Mouse (Mus musculus) lung, adult 2 months (tissue): ENCODE data around the gene Tent5b. TPM values are rescaled to one million over a fixed set of nuclear protein-coding genes. Genes with fewer than 3 reads are reported as not detected.

Experiments used
- DNase-seq: peaks from one replicate; pipeline ENCODE4 v3.0.0; 2022
- H3K4me1 ChIP-seq: fragments of 200-500 bp; 2 replicates; pipeline ENCODE4 v1.6.1; 2011; ENCODE audit warnings: low read length; ENCODE audit not compliant: control insufficient read depth, insufficient read depth
- H3K4me3 ChIP-seq: fragments of 200-500 bp; replicated peaks from 2 replicates; pipeline ENCODE3; 2011; ENCODE audit warnings: low read depth, mild to moderate bottlenecking, control low read depth, low read length; ENCODE audit errors: extremely low read depth
- CTCF ChIP-seq: fragments of 200-500 bp; IDR thresholded peaks from 2 replicates; pipeline ENCODE4 v1.5.1; 2011; ENCODE audit warnings: mild to moderate bottlenecking, low read length, control low read depth; ENCODE audit not compliant: insufficient read depth
- POLR2A ChIP-seq: fragments of 200-500 bp; IDR thresholded peaks from 2 replicates; pipeline ENCODE4 v1.6.1; 2011; ENCODE audit warnings: low read depth, mild to moderate bottlenecking, control low read depth, low read length, borderline replicate concordance; ENCODE audit errors: extremely low read depth
- WGBS: fragments of 180-500 bp; shearing (Covaris S2); methylation state at CpG from one replicate; pipeline ENCODE4 v1.1.7; 2018; 5-methylcytosine and 5-hydroxymethylcytosine counted together
- polyA plus RNA-seq: library from polyadenylated mRNA; depleted of rRNA; stranded (reverse); fragments of >200 nt; gene quantifications from 2 replicates; pipeline ENCODE4 v1.2.3, GENCODE M21; 2012; rRNA removed

The Tent5b gene
- polyA plus RNA-seq, 1 experiment = 23.1 TPM

GRCm38 (mm10) chr4:133512972-133513371 lies 33.0 kb downstream of the Tent5b start:
- peak; percentile 66 for DNase-seq
- no peak for TF ChIP-seq POLR2A
- peak; percentile 95 for TF ChIP-seq CTCF
- Histone ChIP-seq H3K4me1 (no peaks in the 10 kb centered on the region), H3K4me3 (no peak overlapping the region)
- WGBS = 8% methylated on average over 8 of the region's 8 CpGs

DNA sequence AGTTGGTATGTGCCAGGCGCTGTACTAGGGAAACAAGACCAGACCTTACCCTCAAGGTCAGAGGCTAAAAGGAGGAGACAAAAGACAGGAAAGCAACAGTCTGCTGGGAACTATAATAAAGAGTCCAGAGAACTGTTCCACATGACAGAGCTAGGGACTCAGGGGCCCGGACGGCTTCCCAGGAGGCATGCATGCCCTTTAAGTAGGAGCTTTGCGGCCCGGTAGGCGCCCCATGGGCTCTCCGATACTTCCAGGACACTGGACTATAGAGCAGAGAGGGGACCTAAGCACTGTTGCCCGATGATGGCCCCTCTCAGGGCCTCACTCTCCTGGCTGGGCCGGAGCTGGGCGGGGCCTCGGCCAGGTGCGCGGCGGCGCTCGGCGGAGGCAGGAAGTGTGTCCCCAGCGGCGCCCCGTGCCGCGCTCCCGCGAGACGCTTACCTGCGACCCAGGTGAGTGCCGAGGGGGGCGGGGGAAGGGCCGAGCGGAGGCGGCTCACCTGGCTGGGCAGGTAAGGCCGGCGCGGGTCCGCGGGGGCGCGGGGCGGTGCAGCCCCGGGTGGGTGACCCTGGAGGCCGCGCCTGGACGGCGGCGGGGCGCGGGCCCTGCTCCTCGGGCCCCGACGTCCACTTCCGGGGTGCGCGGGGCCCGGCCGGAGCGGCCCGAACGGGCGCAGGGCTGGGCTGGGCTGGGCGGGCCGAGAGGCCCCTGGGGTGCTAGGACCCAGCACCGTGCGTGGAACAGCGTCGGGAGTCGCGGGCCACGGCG lies 38.9 kb downstream of the Tent5b start, which contains the start of gene Kdf1:
Gene Kdf1 (plus strand): TSS at position 363 of the 768 bp plus-strand sequence.
- peak; percentile 76 for DNase-seq
- Histone ChIP-seq H3K4me3 (peak within 1 kb of the TSS; percentile 49), H3K4me1 (no peaks in the 10 kb centered on the region)
- 4% methylated on average over 69 of the region's 69 CpGs for WGBS
- TF ChIP-seq POLR2A (no peak), CTCF (no peak)

GRCm38 (mm10) chr4:133519369-133519665 lies 39.4 kb downstream of the Tent5b start:
- 9% methylated on average over 25 of the region's 25 CpGs for WGBS
- no peak for DNase-seq
- TF ChIP-seq CTCF = no peak
- TF ChIP-seq POLR2A = no peak
- Histone ChIP-seq H3K4me3 (peak overlapping the region; percentile 49), H3K4me1 (no peaks in the 10 kb centered on the region)

- no peaks in the 10 kb centered on the region for H3K4me1 ChIP-seq
- DNase-seq = no peak
- TF ChIP-seq POLR2A = no peak
- H3K4me3 ChIP-seq = no peak overlapping the region
- 43% methylated on average over 2 of the region's 2 CpGs for WGBS
These were observed 41.6 kb downstream of the Tent5b start for GRCm38 (mm10) chr4:133521502-133521901.

- WGBS = 68% methylated on average over 16 of the region's 16 CpGs
- TF ChIP-seq CTCF = no peak
- no peak for TF ChIP-seq POLR2A
- H3K4me1 ChIP-seq = no peaks in the 10 kb centered on the region
- H3K4me3 ChIP-seq = no peak overlapping the region
- DNase-seq = no peak
These were observed 47.9 kb downstream of the Tent5b start for GRCm38 (mm10) chr4:133527788-133528187.

DNA sequence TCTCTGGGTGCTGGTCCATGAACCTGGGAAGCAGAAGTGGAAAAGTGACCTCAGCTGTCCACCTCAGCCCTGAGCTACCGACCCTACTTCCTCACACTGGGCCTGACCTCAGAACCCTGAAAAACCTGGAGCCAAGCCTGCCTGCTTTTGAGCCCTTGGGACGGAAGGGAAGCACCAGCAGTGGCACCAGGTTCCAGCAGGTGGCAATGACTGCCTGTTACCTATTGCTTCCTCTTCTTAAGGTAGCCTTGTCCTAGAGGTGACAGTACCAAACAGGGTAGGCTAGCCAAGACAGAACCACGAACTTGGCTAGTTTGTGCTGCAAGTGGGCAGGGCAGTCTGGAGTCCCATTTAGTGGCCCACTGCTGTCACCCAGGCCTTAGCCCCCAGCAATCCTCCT lies 52.8 kb downstream of the Tent5b start:
- TF ChIP-seq CTCF (no peak), POLR2A (no peak)
- DNase-seq = no peak
- 83% methylated on average over 3 of the region's 3 CpGs for WGBS
- Histone ChIP-seq H3K4me1 (no peaks in the 10 kb centered on the region), H3K4me3 (no peak overlapping the region)

- 80% methylated on average over 3 of the region's 3 CpGs for WGBS
- Histone ChIP-seq H3K4me1 (no peaks in the 10 kb centered on the region), H3K4me3 (no peak overlapping the region)
- TF ChIP-seq CTCF = no peak
- no peak for TF ChIP-seq POLR2A
- no peak for DNase-seq
These were observed 56.1 kb downstream of the Tent5b start for GRCm38 (mm10) chr4:133536081-133536480.

DNA sequence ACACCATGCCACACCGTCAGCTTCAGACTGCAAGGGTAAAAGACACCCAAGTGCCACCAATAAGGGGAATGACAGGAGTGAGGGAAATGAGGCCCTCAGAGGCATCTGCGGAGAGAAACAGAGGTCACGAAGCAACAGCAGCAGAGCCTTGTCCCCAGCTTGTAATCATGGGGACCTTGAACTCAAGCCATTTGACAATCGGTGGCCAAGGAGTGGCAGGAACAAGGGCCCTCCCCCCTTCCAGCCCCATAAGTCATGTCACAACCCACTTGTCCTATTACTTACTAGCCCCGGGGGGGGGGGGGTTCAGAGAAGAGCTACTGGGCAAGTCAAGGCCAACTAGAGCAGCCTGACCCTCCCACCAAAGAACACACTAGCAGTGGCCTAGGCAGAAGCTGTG lies 56.7 kb downstream of the Tent5b start:
- no peak for DNase-seq
- no peaks in the 10 kb centered on the region for H3K4me1 ChIP-seq
- TF ChIP-seq POLR2A (no peak), CTCF (no peak)
- no peak overlapping the region for H3K4me3 ChIP-seq
- 74% methylated on average over 5 of the region's 5 CpGs for WGBS

Other genes starting within 250 kb of the Tent5b start
- 27.9 and 38.2 TPM in 2 replicates for gene Map3k6, start 239.3 kb upstream of the Tent5b start, polyA plus RNA-seq
- 7.4 and 23.0 TPM in 2 replicates for gene Sytl1, start 217.0 kb upstream of the Tent5b start, polyA plus RNA-seq
- gene Tmem222, start 202.3 kb upstream of the Tent5b start, polyA plus RNA-seq = 58.1 and 71.6 TPM in 2 replicates
- 49.1 and 50.3 TPM in 2 replicates for gene Wdtc1, start 126.7 kb upstream of the Tent5b start, polyA plus RNA-seq
- 39.9 and 40.4 TPM in 2 replicates for gene Slc9a1, start 110.4 kb upstream of the Tent5b start, polyA plus RNA-seq
- 3.4 and 4.5 TPM in 2 replicates for gene Trnp1, start 18.4 kb downstream of the Tent5b start, polyA plus RNA-seq
- gene Kdf1, start 38.8 kb downstream of the Tent5b start, polyA plus RNA-seq = 19.0 and 22.2 TPM in 2 replicates
- 52.4 and 60.4 TPM in 2 replicates for gene Nudc, start 65.9 kb downstream of the Tent5b start, polyA plus RNA-seq
- gene Nr0b2, start 73.2 kb downstream of the Tent5b start, polyA plus RNA-seq = 0.36 and 0.54 TPM in 2 replicates
- 5.0 and 5.2 TPM in 2 replicates for gene Gpatch3, start 94.6 kb downstream of the Tent5b start, polyA plus RNA-seq
- gene Gpn2, start 104.2 kb downstream of the Tent5b start, polyA plus RNA-seq = 40.8 and 43.3 TPM in 2 replicates
- gene Sfn, start 122.0 kb downstream of the Tent5b start, polyA plus RNA-seq = 13.0 and 107 TPM in 2 replicates
- 79.1 and 85.6 TPM in 2 replicates for gene Zdhhc18, start 170.0 kb downstream of the Tent5b start, polyA plus RNA-seq
- gene Pigv, start 192.5 kb downstream of the Tent5b start, polyA plus RNA-seq = 13.6 and 15.9 TPM in 2 replicates